Mouse (Mus musculus): ENCODE measurements around the gene Plcb2. TPM values are rescaled to one million over a fixed set of nuclear protein-coding genes. Genes with fewer than 3 reads are reported as not detected.

Gene Plcb2
- total RNA-seq, 2 experiments from 2014 or later: 0.11 to 0.43 TPM

GRCm38 (mm10) chr2:118729194-118729593 is 956 bp upstream of the Plcb2 start:
- intact Hi-C loops (cut with DNase I): no loop called here
- no peak for TF ChIP-seq CTCF (IDR thresholded peaks at IDR 0.05)
- DNase-seq: no peak
- Histone ChIP-seq H3K4me3 (no peak overlapping the region), H3K27ac (no peak overlapping the region)

GRCm38 (mm10) chr2:118727911-118728310 is 327 bp downstream of the Plcb2 start:
- Histone ChIP-seq H3K4me3 (peak overlapping the region; percentile 13; the same call in 1 of the 2 replicates), H3K27ac (no peak overlapping the region)
- intact Hi-C loops (cut with DNase I): no loop called here
- TF ChIP-seq CTCF (IDR thresholded peaks at IDR 0.05): no peak
- peak; percentile 4 for DNase-seq

- no peak for TF ChIP-seq CTCF (IDR thresholded peaks at IDR 0.05)
- intact Hi-C loops (cut with DNase I): no loop called here
- no peak overlapping the region for H3K4me3 ChIP-seq
- DNase-seq: peak; percentile 4
- H3K27ac ChIP-seq: no peak overlapping the region
These were observed 1.4 kb downstream of the Plcb2 start for GRCm38 (mm10) chr2:118726873-118727272.

- no peak overlapping the region for H3K4me3 ChIP-seq
- DNase-seq: no peak
- intact Hi-C loops (cut with DNase I): no loop called here
- no peak for TF ChIP-seq CTCF (IDR thresholded peaks at IDR 0.05)
- H3K27ac ChIP-seq: no peak overlapping the region
These were observed 2.7 kb downstream of the Plcb2 start for GRCm38 (mm10) chr2:118725511-118725910.

- Histone ChIP-seq H3K27ac (no peak overlapping the region), H3K4me3 (no peak overlapping the region)
- no peak for TF ChIP-seq CTCF (IDR thresholded peaks at IDR 0.05)
- intact Hi-C loops (cut with DNase I): no loop called here
- DNase-seq: peak; percentile 8
These were observed 4.3 kb downstream of the Plcb2 start for GRCm38 (mm10) chr2:118723693-118724486.

DNA sequence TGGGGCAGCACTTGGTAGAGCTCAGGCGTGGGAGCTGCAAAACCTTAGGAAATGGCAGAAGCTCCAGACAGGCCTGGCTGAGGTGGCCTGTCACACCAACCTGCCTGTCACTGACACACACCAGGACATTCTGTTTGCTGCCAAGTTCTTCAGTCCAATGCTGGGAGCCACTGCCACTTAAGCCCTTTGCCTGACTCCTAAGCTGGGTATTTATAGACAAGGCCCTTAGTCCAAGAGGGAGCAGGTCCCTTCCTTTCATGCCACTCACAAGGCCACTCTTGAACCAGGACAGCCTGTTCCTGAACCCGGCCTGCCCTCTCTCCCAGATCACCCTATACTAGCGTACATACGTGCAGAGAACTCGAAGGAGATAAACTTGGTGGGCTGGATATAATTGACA is 11.6 kb downstream of the Plcb2 start:
- no peak overlapping the region for H3K4me3 ChIP-seq
- H3K27ac ChIP-seq: peak overlapping the region; percentile 85
- peak; percentile 70 for DNase-seq

GRCm38 (mm10) chr2:118714230-118714629 is 14.0 kb downstream of the Plcb2 start:
- Histone ChIP-seq H3K4me3 (no peak overlapping the region), H3K27ac (no peak overlapping the region)
- intact Hi-C loops (cut with DNase I): no loop called here
- DNase-seq: no peak
- TF ChIP-seq CTCF (IDR thresholded peaks at IDR 0.05): no peak

More for the DNA sequence above, 11.6 kb downstream of the Plcb2 start:
- no peak for TF ChIP-seq CTCF (IDR thresholded peaks at IDR 0.05)
- intact Hi-C loops (cut with DNase I): no loop called here

DNA sequence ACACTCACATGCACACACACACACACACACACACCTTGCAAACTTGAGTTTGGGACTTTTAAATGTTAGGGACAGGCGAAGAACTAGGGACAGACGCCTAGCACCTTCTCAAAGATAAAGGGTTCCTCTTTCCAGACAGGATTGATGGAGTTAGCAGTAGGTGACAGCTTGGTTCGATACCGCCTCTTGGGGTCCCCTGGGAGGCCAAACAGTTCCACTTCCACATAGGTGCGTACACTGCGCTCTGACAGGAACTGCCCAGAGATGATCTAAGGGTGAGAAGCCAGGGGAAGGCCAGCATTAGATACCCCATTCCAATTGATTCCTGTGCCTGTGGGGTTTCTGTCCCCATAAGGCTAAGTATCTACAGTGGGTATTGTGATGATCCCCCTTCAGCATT is 14.6 kb downstream of the Plcb2 start:
- TF ChIP-seq CTCF (IDR thresholded peaks at IDR 0.05): no peak
- intact Hi-C loops (cut with DNase I): no loop called here
- Histone ChIP-seq H3K27ac (no peak overlapping the region), H3K4me3 (no peak overlapping the region)
- no peak for DNase-seq

DNA sequence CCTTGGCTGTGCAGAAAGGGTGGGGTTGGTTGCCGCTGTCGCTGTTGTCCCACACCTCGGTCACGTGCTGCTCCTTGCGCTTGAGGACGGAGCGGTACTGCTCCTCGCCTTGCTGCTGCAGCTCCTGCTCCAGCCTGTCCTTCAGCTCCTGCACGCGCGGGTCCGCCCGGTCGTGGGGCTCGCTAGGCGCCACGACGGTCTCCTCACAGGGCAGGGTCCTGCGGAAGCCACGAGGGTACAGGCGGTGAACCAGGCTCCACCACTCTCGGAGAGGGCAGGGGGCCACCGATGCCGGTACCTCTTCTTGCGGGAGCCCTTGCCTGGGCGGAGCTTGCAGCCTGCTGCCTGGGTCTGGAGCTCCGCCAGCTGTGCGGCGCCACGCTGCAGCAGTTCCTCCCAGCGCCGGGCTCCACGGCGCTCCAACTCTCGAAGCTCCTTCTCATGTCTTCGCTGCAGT is 17.2 kb downstream of the Plcb2 start:
- H3K4me3 ChIP-seq: peak overlapping the region; percentile 65
- H3K27ac ChIP-seq: no peak overlapping the region
- intact Hi-C loops (cut with DNase I): no loop called here
- DNase-seq: peak; percentile 74
- no peak for TF ChIP-seq CTCF (IDR thresholded peaks at IDR 0.05)

DNA sequence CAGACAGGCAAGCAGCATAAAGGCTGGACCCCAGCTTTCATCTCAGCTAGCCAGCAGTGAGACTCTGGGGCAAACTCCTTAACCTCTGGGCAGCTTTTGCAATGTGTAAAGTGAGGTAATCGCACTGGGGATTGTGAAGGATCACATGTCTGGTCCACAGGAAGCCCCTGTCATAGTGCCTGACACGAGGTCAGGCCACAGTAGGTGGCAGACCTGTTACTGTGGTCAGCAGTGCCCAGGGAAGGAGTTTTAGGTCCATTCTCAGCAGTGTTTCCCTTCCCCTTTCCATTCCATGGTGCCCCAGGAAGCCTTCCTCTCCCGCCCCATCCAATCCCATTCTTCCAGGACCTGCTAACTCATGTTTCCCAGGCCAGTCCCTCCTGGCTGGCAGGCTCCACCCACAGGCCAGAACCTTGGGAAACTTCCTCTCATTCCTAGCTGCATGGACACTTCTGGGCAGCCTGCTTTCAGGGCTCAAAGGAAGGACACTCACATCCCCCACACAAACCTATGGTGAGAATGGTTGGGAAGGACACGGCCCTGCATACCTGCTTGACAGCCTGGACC is 18.5 kb downstream of the Plcb2 start:
- Histone ChIP-seq H3K4me3 (no peak overlapping the region), H3K27ac (no peak overlapping the region)
- no peak for TF ChIP-seq CTCF (IDR thresholded peaks at IDR 0.05)
- intact Hi-C loops (cut with DNase I): no loop called here
- no peak for DNase-seq

DNA sequence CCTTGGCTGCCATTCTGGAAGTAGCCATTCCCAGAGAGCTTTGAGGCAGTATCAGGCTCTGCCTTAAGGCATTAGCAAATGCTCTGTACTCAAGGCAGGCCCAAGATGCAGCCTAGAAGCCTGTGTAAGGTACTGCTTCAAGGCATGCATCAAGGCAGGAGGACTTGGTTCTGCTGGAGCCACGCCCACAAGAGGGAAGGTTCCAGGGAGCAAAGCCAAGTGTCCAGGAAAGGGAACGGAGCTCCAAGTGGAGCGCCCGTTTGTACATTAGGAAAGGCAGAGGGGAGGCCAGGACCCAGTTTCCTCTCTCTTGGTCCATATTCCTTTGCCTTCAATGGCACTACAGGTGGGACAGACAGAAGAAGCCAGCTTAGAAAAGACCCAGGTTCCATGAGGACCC is 19.8 kb downstream of the Plcb2 start:
- no peak for TF ChIP-seq CTCF (IDR thresholded peaks at IDR 0.05)
- no peak for DNase-seq
- intact Hi-C loops (cut with DNase I): no loop called here
- no peak overlapping the region for H3K4me3 ChIP-seq
- H3K27ac ChIP-seq: no peak overlapping the region

- no peak for TF ChIP-seq CTCF (IDR thresholded peaks at IDR 0.05)
- Histone ChIP-seq H3K4me3 (no peak overlapping the region), H3K27ac (no peak overlapping the region)
- DNase-seq: no peak
- intact Hi-C loops (cut with DNase I): no loop called here
These were observed 21.8 kb downstream of the Plcb2 start for GRCm38 (mm10) chr2:118706436-118706835.

DNA sequence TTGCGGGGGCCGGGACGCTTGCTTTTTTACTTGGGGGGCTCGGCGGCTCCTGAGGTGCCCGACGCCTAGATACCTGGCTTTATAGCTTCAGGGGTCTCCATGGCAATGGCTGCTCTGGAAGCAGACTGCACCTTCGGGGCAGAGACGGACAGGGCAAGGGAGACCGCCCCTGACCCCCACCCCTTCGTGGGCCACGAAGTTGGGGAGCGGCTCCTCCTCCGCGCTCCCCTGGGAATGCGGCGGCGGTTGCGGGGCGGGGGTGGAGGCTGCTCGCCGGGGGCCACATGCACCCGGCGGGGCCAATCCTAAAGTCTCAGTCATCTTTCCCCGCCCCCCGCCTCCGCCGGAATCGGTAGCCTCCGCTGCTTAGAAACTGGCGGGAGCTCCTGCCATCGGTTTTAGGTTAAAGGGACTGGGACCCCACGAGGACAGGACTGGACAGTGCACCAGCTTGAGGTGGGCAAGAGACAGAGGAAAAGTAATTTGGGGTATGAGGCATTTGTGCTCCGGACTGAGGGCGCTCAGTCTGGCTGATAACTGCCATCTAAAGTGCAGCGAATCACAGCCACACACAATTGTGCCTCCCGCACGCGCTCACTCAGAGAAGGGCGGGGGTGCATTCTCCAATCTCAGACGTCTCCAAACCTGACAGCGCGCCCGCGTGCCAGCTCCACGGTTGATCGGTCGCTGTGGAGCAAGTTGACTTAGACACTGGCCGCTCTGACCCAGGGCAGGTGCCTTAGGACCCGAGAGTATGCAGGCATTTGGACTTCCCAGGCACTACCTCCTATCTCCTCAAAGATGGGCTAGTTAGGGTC is 24.1 kb downstream of the Plcb2 start, which contains the start of gene Ankrd63:
Gene Ankrd63, minus strand, starts transcription at position 51 of the 818 bp plus-strand sequence.
- no peak for TF ChIP-seq CTCF (IDR thresholded peaks at IDR 0.05)
- peak within 1 kb of the TSS; percentile 78 for H3K4me3 ChIP-seq
- intact Hi-C loops (cut with DNase I): loop anchor here (1.0 kb wide), 1 partner anchor 179 kb away; no protein-coding TSS in a partner anchor
- DNase-seq: no peak
- H3K27ac ChIP-seq: no peak within 1 kb of the TSS

Measured in gastrocnemius, adult 2 months (tissue).